Mouse (Mus musculus): Measurements from ENCODE around the gene Cit.
A peak's percentile ranks its signal among the peaks of the same experiment; 100 is the strongest.

GRCm38 (mm10) chr5:115799016-115799894, 45.8 kb upstream of the Cit start:
- TF ChIP-seq POLR2A (IDR thresholded peaks at IDR 0.05; ENCODE audit: control insufficient read depth in 1 of 2, insufficient read depth in 1 of 2, low read depth in 1 of 2, low read length in 2 of 2, poor library complexity in 1 of 2): no peak
- TF ChIP-seq KAT2A (conservative IDR thresholded peaks at IDR 0.05; ENCODE audit: low read depth, low read length): no peak
- TF ChIP-seq TBP (IDR thresholded peaks at IDR 0.05; ENCODE audit: low read depth, low read length): no peak
- TF ChIP-seq SMC3 (IDR thresholded peaks at IDR 0.05; ENCODE audit: low read depth, low read length): no peak
- TF ChIP-seq MAX (IDR thresholded peaks at IDR 0.05; ENCODE audit: low read length): no peak
- TF ChIP-seq E2F4 (IDR thresholded peaks at IDR 0.05; ENCODE audit: borderline replicate concordance, low read depth, low read length): no peak
- TF ChIP-seq TCF12 (IDR thresholded peaks at IDR 0.05; ENCODE audit: low read depth, low read length): no peak
- TF ChIP-seq CTCF (IDR thresholded peaks at IDR 0.05 in 2 of 3, conservative IDR thresholded peaks at IDR 0.05 in 1 of 3; ENCODE audit: control insufficient read depth in 1 of 3, insufficient read depth in 1 of 3, low read depth in 2 of 3, low read length in 3 of 3, poor library complexity in 1 of 3, severe bottlenecking in 1 of 3): no peak
- TF ChIP-seq MAFK (IDR thresholded peaks at IDR 0.05; ENCODE audit: borderline replicate concordance, low read depth, low read length): no peak
- no peak for TF ChIP-seq MAZ (IDR thresholded peaks at IDR 0.05; ENCODE audit: low read depth, low read length)
- no peak for TF ChIP-seq GATA1 (IDR thresholded peaks at IDR 0.05; ENCODE audit: low read depth, low read length)
- TF ChIP-seq ZNF384 (IDR thresholded peaks at IDR 0.05; ENCODE audit: low read depth, low read length): peak; percentile 75

All from MEL (cell line).